Mouse (Mus musculus) thymus, postnatal 10 days (tissue): ENCODE results near the gene Romo1.
"Not testable (repeated sequence)": the region's sequence is repeated elsewhere in the genome, so short reads cannot be mapped to it uniquely, and the experiment has no call there.

Experiments
- DNase-seq, 2 experiments: peaks; one replicate each; pipeline ENCODE4 v3.0.0; 2021; ENCODE audit warnings: low spot score in 2 of 2

The Romo1 gene

GRCm38 (mm10) chr2:156179796-156180093, 35.9 kb downstream of the Romo1 start:
- DNase-seq, result no peak

DNA sequence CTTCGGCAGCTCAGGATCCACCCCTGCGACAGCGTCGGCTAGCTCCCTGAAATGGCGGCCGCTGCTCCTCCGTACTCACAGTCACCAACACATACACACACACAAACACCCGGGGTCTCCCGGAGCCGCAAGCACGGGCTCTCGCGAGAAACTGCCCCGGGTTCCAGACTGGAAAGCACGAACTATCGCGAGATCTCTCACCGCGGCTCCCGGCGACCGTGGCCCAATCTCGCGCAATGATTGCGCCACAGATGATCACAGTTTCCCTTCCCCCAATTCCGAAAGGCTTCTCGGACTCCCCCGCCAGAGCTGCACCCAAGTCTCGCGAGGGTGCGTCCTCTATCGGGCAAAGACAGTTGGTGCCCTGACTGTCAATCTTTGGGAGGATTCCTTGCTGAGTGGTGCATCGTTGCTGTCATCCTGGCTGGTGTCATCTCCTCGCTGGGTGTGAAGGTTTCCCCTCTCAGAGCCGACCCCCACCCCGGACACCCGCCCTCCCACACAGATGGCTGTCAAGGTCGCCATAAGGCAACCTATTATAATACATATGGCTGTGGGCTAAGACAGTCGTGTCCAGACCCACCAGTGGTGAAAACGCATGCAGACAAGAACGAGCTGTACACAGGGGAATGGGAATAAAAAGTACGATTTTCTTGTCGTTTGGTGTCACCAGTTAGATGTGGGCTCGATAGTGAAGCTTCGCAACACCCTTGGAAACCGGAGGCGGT, 36.4 kb downstream of the Romo1 start, which contains the start of gene Rbm39:
Gene Rbm39, minus strand, starts transcription at position 145 of the 728 bp plus-strand sequence.
- DNase-seq, result peak; percentile 99 to 100

GRCm38 (mm10) chr2:156180824-156181590, 37.2 kb downstream of the Romo1 start:
- DNase-seq, result no peak

DNA sequence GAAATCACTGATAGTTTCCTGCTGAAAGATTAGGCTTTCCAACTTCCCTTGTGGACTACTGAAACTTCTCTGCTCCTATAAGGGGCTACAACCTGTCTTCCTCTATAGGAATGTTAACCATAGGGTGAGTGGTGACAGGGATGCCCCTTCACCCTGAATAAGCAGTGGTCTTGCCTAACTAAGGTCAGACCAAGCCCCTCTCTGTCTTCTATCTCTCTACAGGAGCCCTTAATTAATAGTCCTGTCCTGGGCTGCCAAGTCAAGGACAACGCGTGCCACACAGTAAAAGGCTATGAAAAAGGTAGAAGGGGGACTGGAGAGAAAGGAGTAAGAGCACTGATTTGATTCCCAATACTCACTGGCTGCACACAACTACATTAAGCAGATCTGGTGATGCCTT, 37.8 kb downstream of the Romo1 start:
- no peak for DNase-seq

GRCm38 (mm10) chr2:156189241-156189640, 45.4 kb downstream of the Romo1 start:
- DNase-seq, result not testable (repeated sequence)

GRCm38 (mm10) chr2:156190004-156190896, 46.4 kb downstream of the Romo1 start:
- peak; percentile 54 to 64 for DNase-seq

DNA sequence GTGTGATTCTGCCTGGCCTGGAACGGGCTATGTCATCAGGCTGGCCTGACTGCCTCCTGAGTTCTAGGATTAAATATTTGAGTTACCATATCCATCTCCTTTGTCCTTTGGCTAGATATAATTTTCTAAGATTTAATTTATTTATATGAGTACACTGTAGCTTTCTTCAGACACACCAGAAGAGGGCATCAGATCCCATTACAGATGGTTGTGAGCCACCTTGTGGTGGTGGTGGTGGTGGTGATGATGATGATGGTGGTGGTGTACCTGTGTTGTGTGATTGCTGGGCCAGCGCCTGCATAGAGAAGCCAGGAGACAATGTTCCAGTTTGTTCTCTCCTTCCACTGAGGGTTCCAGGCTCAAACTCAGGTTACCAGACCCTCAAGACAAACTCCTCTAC, 47.7 kb downstream of the Romo1 start:
- DNase-seq, result no peak

- no peak for DNase-seq
Measured at GRCm38 (mm10) chr2:156192068-156192467, 48.2 kb downstream of the Romo1 start.

DNA sequence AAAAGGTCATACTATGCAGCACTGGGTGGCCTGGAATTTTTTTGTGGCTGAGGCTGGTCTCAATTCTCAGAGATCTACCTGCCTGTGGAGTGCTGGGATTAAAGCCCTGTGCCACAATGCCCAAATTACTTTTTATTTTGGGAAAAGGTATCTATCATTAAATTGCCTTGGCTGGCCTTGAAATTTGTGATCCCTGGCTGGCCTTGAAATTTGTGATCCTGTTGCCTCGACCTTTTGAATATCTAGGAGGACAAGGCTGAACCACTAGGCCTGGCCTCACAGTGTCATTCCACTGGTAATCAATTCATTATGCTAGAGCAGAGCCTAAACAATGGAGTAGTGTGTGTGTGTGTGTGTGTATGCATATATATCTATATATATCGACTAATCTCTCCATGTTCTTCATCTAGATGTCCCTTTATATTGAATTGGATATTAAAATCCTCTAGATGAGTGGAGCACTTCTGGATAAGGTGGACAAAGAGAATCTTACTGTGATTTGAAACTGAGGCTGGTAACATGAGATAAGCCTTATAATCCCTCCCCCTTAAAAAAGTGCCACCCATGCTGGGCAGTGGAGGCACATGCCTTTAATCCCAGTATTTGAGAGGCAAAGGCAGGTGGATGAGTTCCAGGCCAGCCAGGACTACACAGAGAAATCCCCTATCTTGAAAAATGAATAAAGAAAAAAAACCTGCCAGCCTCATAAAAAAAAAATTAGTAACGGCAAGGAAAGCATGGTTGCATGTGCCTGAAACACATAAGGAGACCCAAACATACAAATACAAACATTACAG, 49.4 kb downstream of the Romo1 start:
- no peak for DNase-seq

DNA sequence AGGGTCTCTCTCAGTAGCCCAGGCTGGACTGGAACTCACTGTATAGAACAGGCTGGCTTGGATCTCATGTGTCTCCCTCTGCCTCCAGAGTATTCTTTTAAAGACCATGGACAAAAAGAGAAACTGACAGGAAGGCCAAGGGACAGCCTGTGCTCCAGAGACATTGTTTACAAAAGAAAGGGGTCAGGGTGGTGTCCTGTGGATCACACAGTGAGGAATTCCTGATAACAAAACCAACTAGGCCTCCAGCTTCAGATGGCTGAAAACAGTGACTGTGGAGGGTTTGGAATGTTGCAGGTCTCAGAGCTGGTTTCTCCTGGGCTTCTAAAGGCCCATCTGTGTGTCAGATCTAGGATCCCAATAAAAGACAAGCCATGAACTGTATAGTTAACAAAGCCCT, 50.7 kb downstream of the Romo1 start:
- DNase-seq, result no peak
